Mouse (Mus musculus) small intestine, adult 10 weeks (tissue): ENCODE measurements around the gene Ankrd7. TPM values are rescaled to one million over a fixed set of nuclear protein-coding genes. Genes with fewer than 3 reads are reported as not detected.

Source experiments
- polyA plus RNA-seq: library from polyadenylated mRNA; stranded (reverse); fragments of 350-450 nt; fragmentation: Illumina TruSeq; extraction: RNeasy Lipid Tissue Mini Kit (QIAGEN cat#74804); gene quantifications from one replicate; pipeline ENCODE4 v1.2.3, GENCODE M21; 2014; ENCODE audit warnings: low replicate concordance

Ankrd7 gene
- polyA plus RNA-seq = not detected

GRCm38 (mm10) chr6:18866018-18866417, at the start of gene Ankrd7:
Gene Ankrd7, plus strand, starts transcription at chr6:18866318.

DNA sequence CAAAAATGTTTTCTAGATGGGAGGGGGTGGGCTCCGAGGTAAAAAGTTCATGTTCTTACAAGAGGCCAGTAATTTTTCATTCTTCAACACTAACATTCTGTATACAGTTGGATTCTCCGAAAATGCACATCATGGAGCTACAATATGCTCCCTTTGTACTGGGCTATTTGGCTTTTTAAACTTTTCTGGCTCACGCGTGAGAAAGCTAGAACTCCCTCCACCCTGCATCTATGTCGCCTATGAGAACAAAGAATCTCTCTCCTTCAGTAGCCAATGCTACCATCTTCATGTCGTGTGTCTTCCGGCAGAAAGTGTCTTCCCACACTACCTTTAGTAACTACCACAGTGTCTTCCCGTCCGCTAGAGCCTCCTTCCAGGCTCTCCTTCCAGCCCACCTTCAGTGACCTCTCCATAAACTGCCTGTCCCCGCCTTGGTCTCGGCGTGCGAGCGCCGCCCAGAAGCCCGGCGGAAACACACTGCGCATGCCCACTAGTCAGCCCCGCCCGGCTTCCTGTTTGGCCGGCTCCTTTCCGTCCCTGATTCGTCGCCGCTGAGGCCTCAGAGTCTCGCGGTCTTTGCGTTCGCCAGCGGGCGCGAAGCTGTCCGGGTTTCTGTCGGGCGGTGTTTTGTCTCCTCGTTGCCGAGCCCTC, 17.9 kb upstream of the Ankrd7 start, which contains the start of gene Lsm8:
TSS of gene Lsm8 (plus strand) at position 529 of the 651 bp plus-strand sequence.

Other genes with a start within 250 kb of the Ankrd7 start
- 76.6 TPM for gene Lsm8, start 17.7 kb upstream of the Ankrd7 start, polyA plus RNA-seq